10 mouse cellular contexts compared by ENCODE assay signal in the genomic region with DNA sequence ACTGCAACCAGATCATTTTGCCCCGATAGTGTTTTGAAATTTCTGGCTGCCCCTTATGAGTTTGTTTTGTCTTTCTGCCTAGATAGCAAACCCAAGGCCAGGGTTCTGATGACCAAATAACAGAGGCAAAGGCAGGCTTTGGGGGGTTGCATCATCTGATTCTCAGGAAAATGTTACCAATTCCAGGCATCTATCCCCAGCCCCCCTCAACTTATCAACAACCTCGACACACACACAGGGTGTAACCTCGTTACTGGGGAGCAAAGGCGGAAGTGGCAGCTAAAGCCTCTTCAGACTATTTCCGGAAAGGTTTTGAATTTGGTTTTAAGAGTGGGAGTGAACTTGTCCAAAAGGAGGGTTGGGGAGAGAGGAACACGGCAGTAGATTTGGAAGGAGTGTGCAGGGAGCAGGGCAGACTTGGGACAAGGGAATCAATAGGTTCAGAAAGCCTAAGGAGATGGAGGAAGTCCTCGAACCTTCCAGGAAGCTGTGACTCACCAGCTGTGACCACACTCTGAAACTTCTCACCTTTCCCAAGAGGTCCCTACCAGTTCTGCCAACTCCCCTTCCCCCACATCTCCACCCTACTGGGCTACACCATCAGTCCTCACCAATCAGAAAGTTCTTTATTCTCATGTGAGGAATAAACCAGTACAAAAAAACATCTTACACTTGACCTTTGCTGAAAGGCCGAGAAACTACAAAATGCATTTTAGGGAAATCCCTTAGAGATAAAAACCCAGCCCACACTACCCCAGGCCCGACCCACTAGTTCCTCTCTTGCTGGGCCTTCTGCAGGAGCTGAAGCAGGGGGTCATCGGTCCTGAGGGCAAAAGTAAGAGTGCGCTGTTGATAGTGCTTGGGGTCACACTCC. TPM values are rescaled to one million over a fixed set of nuclear protein-coding genes. Genes with fewer than 3 reads are reported as not detected.
DNase-seq lines count a peak whose midpoint lies in the region; ATAC-seq and TF ChIP-seq lines count a peak whose summit lies in the region.
"Had no signal": no experiment of that assay in that cellular context is flagged by ENCODE, and none has a peak within 500 bp of the region (broad histone marks: within the 10 kb centered on the region; RNA-seq: fewer than 3 reads in every experiment).

No protein-coding gene starts in this region.

- H3K27ac ChIP-seq in forebrain, embryonic 12.5 days: no peak overlapping the region
- no peak overlapping the region for H3K27ac ChIP-seq in forebrain, embryonic 13.5 days
- H3K27ac ChIP-seq in forebrain, postnatal 0 days (ENCODE audit: low read depth, low read length): no peak overlapping the region
- H3K27ac ChIP-seq: hindbrain, embryonic 14.5 days had no signal

- H3K9me3 ChIP-seq in G1E (replicated peaks): no peaks in the 10 kb centered on the region; the same call in 1 of the 2 replicates
- no peaks in the 10 kb centered on the region for H3K9me3 ChIP-seq in forebrain, embryonic 12.5 days
- H3K9me3 ChIP-seq in forebrain, embryonic 13.5 days (replicated peaks): no peaks in the 10 kb centered on the region
- H3K9me3 ChIP-seq in forebrain, postnatal 0 days (ENCODE audit: low read length): no peaks in the 10 kb centered on the region

- H3K4me3 ChIP-seq in G1E (ENCODE audit: low read depth, low read length): peak overlapping the region; percentile 38; the same call in 1 of the 2 replicates
- H3K4me3 ChIP-seq in forebrain, embryonic 12.5 days (replicated peaks): no peak overlapping the region
- no peak overlapping the region for H3K4me3 ChIP-seq in forebrain, embryonic 13.5 days
- no peak overlapping the region for H3K4me3 ChIP-seq in forebrain, postnatal 0 days (ENCODE audit: low read depth, low read length)

- peaks cover 92% of the 10 kb centered on the region for H3K36me3 ChIP-seq in G1E (replicated peaks)
- peaks cover 33% of the 10 kb centered on the region for H3K36me3 ChIP-seq in forebrain, embryonic 12.5 days (replicated peaks)
- H3K36me3 ChIP-seq in forebrain, embryonic 13.5 days (ENCODE audit: poor library complexity, severe bottlenecking): peaks cover 43% of the 10 kb centered on the region
- peaks cover 30% of the 10 kb centered on the region for H3K36me3 ChIP-seq in forebrain, postnatal 0 days (ENCODE audit: insufficient read depth)

- DNase-seq in B cell, adult 2 months: peak; percentile 41 to 43
- DNase-seq in G1E (ENCODE audit: low spot score): peak; percentile 47
- DNase-seq in induced T-regulatory cell, adult 2 months (ENCODE audit: low read depth): peak; percentile 77
- no peak for DNase-seq in forebrain, postnatal 0 days
- DNase-seq: cerebellum, adult 11 months had no signal

- ATAC-seq in G1E (ENCODE audit: extremely low read depth, insufficient number of reproducible peaks, low FRiP score, poor library complexity, severe bottlenecking): peak; percentile 41
- peak; percentile 46 for ATAC-seq in megakaryocyte progenitor cell, adult 5-6 weeks (replicated peaks; ENCODE audit: poor library complexity)
- no peak for ATAC-seq in forebrain, embryonic 12.5 days (ENCODE audit: low FRiP score)
- ATAC-seq in forebrain, embryonic 13.5 days: no peak
- ATAC-seq in forebrain, postnatal 0 days: no peak

- H3K4me2 ChIP-seq in forebrain, embryonic 12.5 days: no peak overlapping the region
- H3K4me2 ChIP-seq in forebrain, embryonic 13.5 days: no peak overlapping the region
- H3K4me2 ChIP-seq in forebrain, postnatal 0 days (ENCODE audit: low read depth): no peak overlapping the region
- H3K4me2 ChIP-seq: hindbrain, embryonic 14.5 days; midbrain, embryonic 11.5 days had no signal

- TF ChIP-seq CTCF in G1E (IDR thresholded peaks at IDR 0.05; ENCODE audit: low read depth, low read length): no peak
- TF ChIP-seq CTCF in forebrain, postnatal 0 days (IDR thresholded peaks at IDR 0.05; ENCODE audit: low read depth): no peak

- H3K4me1 ChIP-seq in G1E (ENCODE audit: insufficient read depth, low read depth, low read length): peaks cover 64% of the 10 kb centered on the region
- no peaks in the 10 kb centered on the region for H3K4me1 ChIP-seq in forebrain, embryonic 12.5 days
- H3K4me1 ChIP-seq in forebrain, embryonic 13.5 days: no peaks in the 10 kb centered on the region
- H3K4me1 ChIP-seq in forebrain, postnatal 0 days (ENCODE audit: insufficient read depth): no peaks in the 10 kb centered on the region

- H3K9ac ChIP-seq in forebrain, embryonic 12.5 days: no peak overlapping the region
- H3K9ac ChIP-seq in forebrain, embryonic 13.5 days: no peak overlapping the region
- H3K9ac ChIP-seq in forebrain, postnatal 0 days: no peak overlapping the region
- H3K9ac ChIP-seq: hindbrain, embryonic 14.5 days had no signal

- no peaks in the 10 kb centered on the region for H3K27me3 ChIP-seq in G1E (ENCODE audit: insufficient read depth, low read length)
- no peaks in the 10 kb centered on the region for H3K27me3 ChIP-seq in forebrain, embryonic 12.5 days
- H3K27me3 ChIP-seq in forebrain, embryonic 13.5 days: no peaks in the 10 kb centered on the region
- no peaks in the 10 kb centered on the region for H3K27me3 ChIP-seq in forebrain, postnatal 0 days (ENCODE audit: insufficient read depth, low read length)

- 83% methylated on average over 11 of the region's 11 CpGs for WGBS in forebrain, embryonic 12.5 days
- WGBS in forebrain, embryonic 13.5 days: 78% methylated on average over 11 of the region's 11 CpGs
- 83% methylated on average over 11 of the region's 11 CpGs for whole genome bisulfite sequencing in forebrain, postnatal 0 days

RNA-seq across cellular contexts. Expression of a gene that starts 5.0 kb away (rescaled TPM):
- total RNA-seq in G1E (2014; fragmentation: Nextera tagmentation) (10.6 and 21.8 TPM in 2 replicates), G1E (2017) (19.6 and 24.4 TPM in 2 replicates)
- 26.1 and 29.0 TPM in 2 replicates for polyA plus RNA-seq in G1E (2012)
- 37.2 and 38.1 TPM in 2 replicates for total RNA-seq in megakaryocyte progenitor cell, adult 5-6 weeks (2015)
- 33.7 and 34.6 TPM in 2 replicates for total RNA-seq in megakaryocyte progenitor cell, adult 5-6 weeks (2017)
- 9.9 and 12.1 TPM in 2 replicates for polyA plus RNA-seq in forebrain, embryonic 12.5 days (2016; fragmentation: Nextera tagmentation; extraction: Ambion mirVana)
- 10.3 and 10.8 TPM in 2 replicates for polyA plus RNA-seq in forebrain, embryonic 13.5 days (2015; fragmentation: Nextera tagmentation; extraction: Ambion mirVana)
- 22.6 and 23.5 TPM in 2 replicates for total RNA-seq in forebrain, postnatal 0 days (2014; rRNA removed)
- 16.1 and 18.2 TPM in 2 replicates for polyA plus RNA-seq in forebrain, postnatal 0 days (2015; fragmentation: Nextera tagmentation; extraction: Ambion mirVana)

RNA-seq across cellular contexts. Expression of a gene that starts 51.8 kb away (rescaled TPM):
- 32.7 and 39.1 TPM in 2 replicates for total RNA-seq in G1E (2014; fragmentation: Nextera tagmentation)
- total RNA-seq in G1E (2017): 53.4 and 68.1 TPM in 2 replicates
- polyA plus RNA-seq in G1E (2012): 84.2 and 91.5 TPM in 2 replicates
- total RNA-seq in megakaryocyte progenitor cell, adult 5-6 weeks (2015): 64.1 and 67.6 TPM in 2 replicates
- 56.2 and 64.9 TPM in 2 replicates for total RNA-seq in megakaryocyte progenitor cell, adult 5-6 weeks (2017)
- 90.1 and 102 TPM in 2 replicates for polyA plus RNA-seq in forebrain, embryonic 12.5 days (2016; fragmentation: Nextera tagmentation; extraction: Ambion mirVana)
- polyA plus RNA-seq in forebrain, embryonic 13.5 days (2015; fragmentation: Nextera tagmentation; extraction: Ambion mirVana): 94.4 and 100 TPM in 2 replicates
- 48.5 and 61.6 TPM in 2 replicates for total RNA-seq in forebrain, postnatal 0 days (2014; rRNA removed)
- 63.5 and 63.6 TPM in 2 replicates for polyA plus RNA-seq in forebrain, postnatal 0 days (2015; fragmentation: Nextera tagmentation; extraction: Ambion mirVana)

Comparison
In these comparisons a context has a peak if more than half of its experiments do, and no peak if none do; other contexts are left out.
1. ATAC-seq: peak in G1E (single experiment) and megakaryocyte progenitor cell, adult 5-6 weeks (single experiment); none in forebrain, embryonic 12.5 days (single experiment), forebrain, embryonic 13.5 days (single experiment) and forebrain, postnatal 0 days (single experiment).